Mouse (Mus musculus) neural tube, embryonic 11.5 days (tissue): Measurements from ENCODE around the gene Fbxo40. TPM values are rescaled to one million over a fixed set of nuclear protein-coding genes. Genes with fewer than 3 reads are reported as not detected.
A peak's percentile ranks its signal among the peaks of the same experiment; 100 is the strongest.

Experiments used
- ATAC-seq: fragments of 200-750 bp; cut with Nextera tagmentation; 2 replicates; pipeline ENCODE4 v1.8.0; 2017; ENCODE audit warnings: moderate number of reproducible peaks, mild to moderate bottlenecking, moderate TSS enrichment, moderate library complexity; ENCODE audit not compliant: insufficient read depth, low FRiP score, low TSS enrichment
- DNase-seq: peaks from one replicate; pipeline ENCODE4 v3.0.0-alpha.2; 2015; ENCODE audit warnings: low spot score
- H3K27ac ChIP-seq: fragments of 300-500 bp; sonication (generic); 2 replicates; pipeline ENCODE4 v1.5.1; 2014; ENCODE audit warnings: low read depth, mild to moderate bottlenecking, low read length
- H3K27me3 ChIP-seq: fragments of 300-500 bp; sonication (generic); 2 replicates; pipeline ENCODE4 v1.6.1; 2014; ENCODE audit warnings: mild to moderate bottlenecking, low read length, mixed read lengths; ENCODE audit not compliant: control insufficient read depth, insufficient read depth
- H3K36me3 ChIP-seq: fragments of 300-500 bp; sonication (generic); 2 replicates; pipeline ENCODE4 v1.6.1; 2014; ENCODE audit warnings: mild to moderate bottlenecking, low read length, moderate library complexity, mixed read lengths; ENCODE audit not compliant: control insufficient read depth, insufficient read depth
- H3K4me1 ChIP-seq: fragments of 300-500 bp; sonication (generic); 2 replicates; pipeline ENCODE4 v1.6.1; 2014; ENCODE audit warnings: low read length, mixed read lengths; ENCODE audit not compliant: control insufficient read depth, insufficient read depth
- H3K4me2 ChIP-seq: fragments of 300-500 bp; sonication (generic); 2 replicates; pipeline ENCODE4 v1.6.1; 2014; ENCODE audit warnings: low read depth, mild to moderate bottlenecking, moderate library complexity
- H3K4me3 ChIP-seq: fragments of 300-500 bp; sonication (generic); 2 replicates; pipeline ENCODE4 v1.5.1; 2014; ENCODE audit warnings: low read depth, low read length
- H3K9ac ChIP-seq: fragments of 300-500 bp; sonication (generic); 2 replicates; pipeline ENCODE4 v1.6.1; 2014; ENCODE audit warnings: mild to moderate bottlenecking, low read length
- H3K9me3 ChIP-seq: fragments of 300-500 bp; sonication (generic); 2 replicates; pipeline ENCODE4 v1.6.1; 2016; ENCODE audit warnings: low read length; ENCODE audit not compliant: control insufficient read depth
- WGBS: fragments of 180-500 bp; shearing (Covaris S2); extraction: QIAGEN DNeasy Blood & Tissue Kit; methylation state at CpG from one replicate; pipeline ENCODE4 v1.1.7; 2014; 5-methylcytosine and 5-hydroxymethylcytosine counted together
- polyA plus RNA-seq: library from polyadenylated mRNA; unstranded; fragments of >200 nt; fragmentation: Nextera tagmentation; extraction: Ambion mirVana; gene quantifications from 2 replicates; pipeline ENCODE4 v1.2.1, GENCODE M21; 2014

Gene Fbxo40
- 0.29 TPM in 1 of 2 replicates, not detected in the other for polyA plus RNA-seq

- H3K27me3 ChIP-seq, result no peaks in the 10 kb centered on the region
- no peak within 1 kb of the TSS for H3K27ac ChIP-seq
- H3K36me3 ChIP-seq, result no peaks in the 10 kb centered on the region
- ATAC-seq, result no peak
- no peaks in the 10 kb centered on the region for H3K9me3 ChIP-seq
- 78% methylated on average over 18 of the region's 18 CpGs for WGBS
- no peak within 1 kb of the TSS for H3K4me3 ChIP-seq
- H3K4me1 ChIP-seq, result no peaks in the 10 kb centered on the region
- H3K9ac ChIP-seq, result no peak within 1 kb of the TSS
- no peak within 1 kb of the TSS for H3K4me2 ChIP-seq
- DNase-seq, result no peak
These were observed at the start of gene Fbxo40 for GRCm38 (mm10) chr16:36989999-36990625. Gene Fbxo40 (minus strand): TSS chr16:36990467.

- H3K9me3 ChIP-seq, result no peaks in the 10 kb centered on the region
- DNase-seq, result no peak
- no peak overlapping the region for H3K9ac ChIP-seq
- WGBS, result 96% methylated on average over 8 of the region's 8 CpGs
- no peaks in the 10 kb centered on the region for H3K4me1 ChIP-seq
- ATAC-seq, result no peak
- H3K27me3 ChIP-seq, result no peaks in the 10 kb centered on the region
- H3K36me3 ChIP-seq, result no peaks in the 10 kb centered on the region; the same call in 1 of the 2 replicates
- no peak overlapping the region for H3K27ac ChIP-seq
- no peak overlapping the region for H3K4me2 ChIP-seq
- no peak overlapping the region for H3K4me3 ChIP-seq
These were observed 44.5 kb upstream of the Fbxo40 start for GRCm38 (mm10) chr16:37034751-37035150.

DNA sequence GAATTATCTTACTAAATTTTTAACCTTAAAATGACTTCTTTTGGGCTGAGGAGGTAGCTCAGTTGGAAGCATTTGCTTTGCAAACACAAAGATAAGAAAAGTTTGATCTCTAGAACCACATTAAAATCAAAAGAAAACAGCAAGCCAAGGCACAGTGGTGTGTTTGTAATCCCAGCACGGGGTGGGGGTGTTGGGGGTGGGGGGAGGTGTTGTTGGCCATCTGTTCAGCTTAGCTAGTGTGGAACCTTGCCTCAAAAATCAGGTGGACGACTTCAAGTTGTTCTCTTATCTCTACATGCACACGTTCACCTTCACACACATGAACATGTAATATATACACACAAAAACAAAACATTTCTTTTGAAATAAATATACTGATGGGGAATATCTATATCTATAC, 41.7 kb upstream of the Fbxo40 start:
- no peaks in the 10 kb centered on the region; the same call in 1 of the 2 replicates for H3K36me3 ChIP-seq
- WGBS, result 77% methylated on average over 3 of the region's 3 CpGs
- H3K4me3 ChIP-seq, result no peak overlapping the region
- H3K27me3 ChIP-seq, result no peaks in the 10 kb centered on the region
- ATAC-seq (no peak), DNase-seq (no peak)
- H3K4me2 ChIP-seq, result no peak overlapping the region
- no peaks in the 10 kb centered on the region for H3K4me1 ChIP-seq
- H3K9ac ChIP-seq, result no peak overlapping the region
- H3K9me3 ChIP-seq, result no peaks in the 10 kb centered on the region
- no peak overlapping the region for H3K27ac ChIP-seq

DNA sequence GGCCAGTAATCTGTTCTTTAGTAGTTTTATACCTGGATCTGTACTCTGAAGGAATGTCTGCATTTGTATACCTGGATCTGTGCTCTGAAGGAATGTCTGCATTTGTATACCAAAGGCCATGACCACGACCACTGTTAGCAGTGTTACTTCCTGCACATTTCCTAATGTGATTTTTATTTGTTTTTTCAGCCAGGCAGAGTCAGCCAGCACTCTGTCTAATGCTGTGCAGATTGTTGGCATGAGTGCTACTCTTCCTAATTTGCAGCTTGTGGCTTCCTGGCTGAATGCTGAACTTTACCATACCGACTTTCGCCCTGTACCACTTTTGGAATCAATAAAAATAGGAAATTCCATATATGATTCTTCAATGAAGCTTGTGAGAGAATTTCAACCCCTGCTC, 37.3 kb upstream of the Fbxo40 start:
- DNase-seq, result no peak
- H3K4me2 ChIP-seq, result no peak overlapping the region
- no peaks in the 10 kb centered on the region for H3K4me1 ChIP-seq
- no peak overlapping the region for H3K27ac ChIP-seq
- no peak overlapping the region for H3K9ac ChIP-seq
- no peak for ATAC-seq
- 85% methylated on average over 3 of the region's 3 CpGs for WGBS
- H3K4me3 ChIP-seq, result no peak overlapping the region
- no peaks in the 10 kb centered on the region for H3K27me3 ChIP-seq
- no peaks in the 10 kb centered on the region for H3K9me3 ChIP-seq
- no peaks in the 10 kb centered on the region; the same call in none of the 2 replicates for H3K36me3 ChIP-seq

DNA sequence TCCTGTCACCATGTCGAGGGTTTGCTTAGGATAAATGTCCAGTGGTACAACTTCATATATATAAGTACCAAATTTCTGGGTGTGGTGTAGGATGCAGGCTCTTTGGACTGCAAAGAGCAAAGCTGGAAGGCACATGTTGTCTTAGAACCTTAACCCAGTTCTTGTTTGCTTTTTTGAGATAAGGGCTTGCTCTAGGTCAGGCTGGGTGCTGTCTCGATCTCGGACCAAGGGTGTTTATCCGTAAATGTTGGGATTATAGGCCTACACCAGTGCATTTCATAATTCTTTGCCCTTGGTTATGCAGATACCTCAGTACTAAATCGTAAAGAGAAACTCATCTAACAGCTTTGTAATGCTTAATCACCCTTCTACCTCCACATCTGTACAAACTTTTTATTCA, 22.1 kb upstream of the Fbxo40 start:
- H3K27me3 ChIP-seq, result no peaks in the 10 kb centered on the region
- ATAC-seq, result no peak
- H3K27ac ChIP-seq, result no peak overlapping the region
- peak overlapping the region; percentile 79 for H3K4me3 ChIP-seq
- H3K4me1 ChIP-seq, result peaks cover 3% of the 10 kb centered on the region; the same call in 1 of the 2 replicates
- 67% methylated on average over 5 of the region's 5 CpGs for WGBS
- H3K36me3 ChIP-seq, result no peaks in the 10 kb centered on the region
- H3K9me3 ChIP-seq, result no peaks in the 10 kb centered on the region
- H3K4me2 ChIP-seq, result peak overlapping the region; percentile 71
- H3K9ac ChIP-seq, result peak overlapping the region; percentile 72
- DNase-seq, result no peak

GRCm38 (mm10) chr16:37011922-37012289, 21.6 kb upstream of the Fbxo40 start:
- no peak overlapping the region for H3K27ac ChIP-seq
- WGBS, result under 1% methylated on average over 26 of the region's 26 CpGs
- peak; percentile 45; the same call in 1 of the 2 replicates for ATAC-seq

GRCm38 (mm10) chr16:37011061-37011921, 21.0 kb upstream of the Fbxo40 start, which contains the start of gene Polq:
Gene Polq (plus strand): TSS chr16:37011786.
- peaks cover 3% of the 10 kb centered on the region; the same call in 1 of the 2 replicates for H3K4me1 ChIP-seq
- peak; percentile 98 for ATAC-seq
- peak; percentile 91 for DNase-seq
- no peaks in the 10 kb centered on the region for H3K27me3 ChIP-seq
- no peak within 1 kb of the TSS for H3K27ac ChIP-seq
- H3K4me3 ChIP-seq, result peak within 1 kb of the TSS; percentile 79
- H3K9me3 ChIP-seq, result no peaks in the 10 kb centered on the region
- 6% methylated on average over 30 of the region's 30 CpGs for WGBS
- no peaks in the 10 kb centered on the region for H3K36me3 ChIP-seq
- H3K9ac ChIP-seq, result peak within 1 kb of the TSS; percentile 72
- H3K4me2 ChIP-seq, result peak within 1 kb of the TSS; percentile 71

More at GRCm38 (mm10) chr16:37011922-37012289, 21.6 kb upstream of the Fbxo40 start:
- DNase-seq, result no peak
- Histone ChIP-seq H3K27me3 (no peaks in the 10 kb centered on the region), H3K9ac (peak overlapping the region; percentile 72), H3K4me2 (peak overlapping the region; percentile 71), H3K36me3 (no peaks in the 10 kb centered on the region), H3K9me3 (no peaks in the 10 kb centered on the region), H3K4me1 (peaks cover 3% of the 10 kb centered on the region; the same call in 1 of the 2 replicates), H3K4me3 (peak overlapping the region; percentile 79)

GRCm38 (mm10) chr16:37010370-37010769, 20.1 kb upstream of the Fbxo40 start:
- WGBS, result 67% methylated on average over 4 of the region's 4 CpGs
- Histone ChIP-seq H3K36me3 (no peaks in the 10 kb centered on the region), H3K4me2 (no peak overlapping the region), H3K27me3 (no peaks in the 10 kb centered on the region), H3K9me3 (no peaks in the 10 kb centered on the region), H3K4me3 (no peak overlapping the region), H3K27ac (no peak overlapping the region), H3K4me1 (peaks cover 3% of the 10 kb centered on the region; the same call in 1 of the 2 replicates), H3K9ac (no peak overlapping the region)
- 0 out of 2 replicates have a peak, but pooled peaks have one; percentile 49 for ATAC-seq
- no peak for DNase-seq
